Mouse (Mus musculus) limb, embryonic 10.5 days (tissue): Measurements from ENCODE around the gene Sipa1l2. TPM values are rescaled to one million over a fixed set of nuclear protein-coding genes. Genes with fewer than 3 reads are reported as not detected.
A peak's percentile ranks its signal among the peaks of the same experiment; 100 is the strongest.

ENCODE experiments used
- DNase-seq: peaks from one replicate; pipeline ENCODE4 v3.0.0-alpha.2; 2017; ENCODE audit warnings: low spot score
- H3K27ac ChIP-seq: fragments of 300-500 bp; sonication (generic); 2 replicates; pipeline ENCODE4 v1.5.1; 2016; ENCODE audit warnings: mild to moderate bottlenecking
- H3K27me3 ChIP-seq: fragments of 300-500 bp; sonication (generic); 2 replicates; pipeline ENCODE4 v1.6.1; 2016; ENCODE audit warnings: low read depth, mild to moderate bottlenecking; ENCODE audit not compliant: poor library complexity, severe bottlenecking
- H3K36me3 ChIP-seq: fragments of 300-500 bp; sonication (generic); 2 replicates; pipeline ENCODE4 v1.6.1; 2016; ENCODE audit warnings: mild to moderate bottlenecking, moderate library complexity
- H3K4me1 ChIP-seq: fragments of 300-500 bp; sonication (generic); 2 replicates; pipeline ENCODE4 v1.6.1; 2016
- H3K4me3 ChIP-seq: fragments of 300-500 bp; sonication (generic); 2 replicates; pipeline ENCODE4 v1.5.1; 2016; ENCODE audit warnings: mild to moderate bottlenecking, moderate library complexity
- H3K9me3 ChIP-seq: fragments of 300-500 bp; sonication (generic); replicated peaks from 2 replicates; pipeline ENCODE4 v1.6.1; 2016; ENCODE audit warnings: mild to moderate bottlenecking
- WGBS: fragments of 180-500 bp; shearing (Covaris S2); methylation state at CpG from one replicate; pipeline ENCODE4 v1.1.7; 2016; 5-methylcytosine and 5-hydroxymethylcytosine counted together
- polyA plus RNA-seq: library from polyadenylated mRNA; unstranded; fragments of >200 nt; fragmentation: Nextera tagmentation; extraction: Ambion mirVana; gene quantifications from 2 replicates; pipeline ENCODE4 v1.2.1, GENCODE M21; 2016

Gene Sipa1l2
- polyA plus RNA-seq, 1 experiment from 2014 or later: 13.9 TPM

DNA sequence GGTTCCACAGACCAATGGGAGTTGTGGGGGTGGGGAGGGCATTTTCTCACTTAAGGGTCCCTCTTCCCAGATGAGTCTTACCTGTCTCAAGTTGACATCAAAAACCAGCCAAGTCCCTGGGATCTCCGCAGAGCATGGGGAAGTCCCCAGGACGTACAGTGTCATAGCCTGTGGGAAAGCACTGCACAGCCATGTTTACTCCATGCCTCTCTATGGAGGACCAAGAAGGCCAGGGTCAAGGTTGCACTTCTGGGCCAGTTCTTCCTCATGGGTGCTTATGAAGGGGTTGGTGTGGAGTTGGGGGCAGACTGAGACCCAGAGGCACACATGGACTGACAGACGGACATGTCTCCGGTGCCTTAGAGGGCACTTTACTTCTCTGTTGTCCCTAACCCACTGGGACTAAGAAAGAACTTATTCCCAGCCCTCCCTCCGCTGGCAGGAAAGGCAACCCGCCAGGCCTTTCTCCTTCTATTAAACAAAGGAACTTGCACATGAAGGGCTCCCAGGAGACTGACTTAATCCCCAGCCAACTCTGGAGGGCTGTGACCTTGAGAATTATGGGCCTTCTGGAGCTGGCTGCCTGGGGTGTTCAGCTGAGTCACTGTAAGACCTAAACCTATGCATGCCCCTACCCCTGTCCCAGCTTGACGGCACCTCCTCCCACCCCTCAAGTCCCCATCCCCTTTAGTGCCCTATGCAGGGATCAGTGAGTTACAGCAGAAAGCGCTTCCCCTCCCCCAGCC is 199.9 kb downstream of the Sipa1l2 start:
- Histone ChIP-seq H3K4me3 (no peak overlapping the region), H3K4me1 (peaks cover 29% of the 10 kb centered on the region), H3K27me3 (peaks cover 8% of the 10 kb centered on the region; the same call in 1 of the 2 replicates), H3K9me3 (no peaks in the 10 kb centered on the region), H3K36me3 (no peaks in the 10 kb centered on the region), H3K27ac (peak overlapping the region; percentile 79)
- WGBS: 58% methylated on average over 8 of the region's 8 CpGs
- DNase-seq: no peak

DNA sequence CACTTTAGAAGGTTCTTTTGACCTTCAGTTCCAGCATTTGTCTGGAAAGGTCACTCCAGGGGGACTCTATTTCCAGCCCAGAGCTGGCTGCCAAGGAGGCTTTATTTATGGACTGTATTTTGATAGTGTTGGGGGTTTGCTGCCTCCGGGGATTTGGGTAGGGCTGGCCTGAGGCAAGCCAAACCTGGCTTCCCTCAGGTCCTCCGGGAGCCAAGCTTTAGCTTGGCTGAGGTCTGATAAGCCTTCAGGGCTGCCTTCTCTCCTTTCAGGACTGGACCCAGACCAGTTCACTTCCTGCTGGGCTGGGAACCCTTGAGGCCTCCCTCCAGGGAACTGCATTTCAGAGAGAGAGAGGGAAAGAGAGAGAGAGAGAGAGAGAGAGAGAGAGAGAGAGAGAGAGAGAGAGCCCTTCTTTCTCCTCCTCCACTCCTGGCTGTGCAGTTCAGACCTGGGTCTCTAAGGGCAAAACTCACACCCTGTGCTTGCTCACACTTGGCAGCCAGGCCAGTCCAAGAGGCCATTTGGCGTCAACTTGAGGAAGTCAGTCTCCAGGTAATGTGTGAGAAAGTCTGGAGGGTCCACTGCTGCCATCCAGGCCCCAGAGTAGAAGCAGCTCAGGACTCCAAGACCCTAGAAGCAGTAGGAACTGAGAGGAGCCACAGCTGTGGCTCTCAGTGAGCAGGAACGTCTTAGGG is 201.1 kb downstream of the Sipa1l2 start:
- H3K36me3 ChIP-seq: no peaks in the 10 kb centered on the region
- no peaks in the 10 kb centered on the region for H3K9me3 ChIP-seq
- H3K27ac ChIP-seq: peak overlapping the region; percentile 59; the same call in 1 of the 2 replicates
- no peak overlapping the region for H3K4me3 ChIP-seq
- peaks cover 29% of the 10 kb centered on the region for H3K4me1 ChIP-seq
- 50% methylated on average over 4 of the region's 4 CpGs for WGBS
- H3K27me3 ChIP-seq: peaks cover 8% of the 10 kb centered on the region; the same call in 1 of the 2 replicates
- DNase-seq: no peak

Other genes with a start within 250 kb of the Sipa1l2 start
- 5.6 and 7.8 TPM in 2 replicates for gene Map10, start 100.0 kb upstream of the Sipa1l2 start, polyA plus RNA-seq
- gene Ntpcr, start 160.2 kb upstream of the Sipa1l2 start, polyA plus RNA-seq: 18.4 and 20.2 TPM in 2 replicates